Mouse (Mus musculus): ENCODE results near the gene Pomp.

DNA sequence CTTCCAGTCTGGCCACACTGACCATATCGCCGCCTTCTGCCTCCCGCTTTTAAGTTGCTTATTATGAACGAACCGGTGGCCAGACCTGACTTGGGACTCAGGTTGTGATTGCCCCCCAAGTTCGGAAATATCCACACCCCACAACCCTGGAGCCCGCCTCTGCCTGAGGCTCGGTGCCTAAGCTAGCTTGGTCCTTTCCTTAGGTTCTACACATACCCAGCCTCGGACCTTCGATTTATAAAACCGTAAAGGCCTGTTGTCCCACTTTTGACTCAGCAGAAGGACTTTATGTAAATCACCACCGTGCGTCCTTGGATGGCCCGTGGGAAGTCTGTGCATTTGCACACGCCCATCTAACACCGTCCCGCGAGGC is 199 bp upstream of the Pomp start:
- no peak for TF ChIP-seq CTCF (IDR thresholded peaks at IDR 0.05; ENCODE audit: low read depth)
- no peak for TF ChIP-seq EP300 (IDR thresholded peaks at IDR 0.05; ENCODE audit: low read depth)
